ENCODE assay signal across 22 mouse cellular contexts in the genomic region with DNA sequence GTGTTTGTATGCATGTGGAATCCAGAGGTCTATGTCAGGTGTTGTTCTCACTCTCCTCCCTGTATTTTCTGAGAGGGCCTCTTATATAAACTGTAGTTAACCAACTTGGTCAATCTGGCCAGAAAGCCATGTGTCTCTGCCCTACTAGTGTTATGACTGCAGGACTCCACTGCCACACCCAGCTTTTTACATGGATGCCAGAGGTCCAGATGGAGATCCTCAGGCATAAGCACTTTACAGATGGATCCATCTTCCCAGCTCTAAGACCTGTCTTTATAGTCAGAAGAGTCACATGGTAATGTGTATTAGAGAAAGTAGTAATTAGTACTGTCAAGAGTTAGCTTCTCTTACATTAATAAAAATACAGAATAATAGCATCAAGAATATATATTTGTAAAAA.
"Had no signal": no experiment of that assay in that cellular context is flagged by ENCODE, and none has a peak within 500 bp of the region (broad histone marks: within the 10 kb centered on the region; RNA-seq: fewer than 3 reads in every experiment).

No protein-coding gene starts in this region.

- ATAC-seq: hindbrain, embryonic 16.5 days; hindbrain, postnatal 0 days; inflammation-experienced regulatory T-cells, adult 6 months; intestine, embryonic 15.5 days; intestine, embryonic 16.5 days; intestine, postnatal 0 days had no signal

- DNase-seq: heart, postnatal 10 days; heart, postnatal 14 days; heart, postnatal 36 days; heart, postnatal 4 days; kidney, adult 11 months; kidney, adult 18-20 months; kidney, adult 2 months; kidney, adult 8-10 months; kidney, adult 9 months; kidney, postnatal 10 days; kidney, postnatal 14 days; kidney, postnatal 25 days; kidney, postnatal 36 days; kidney, postnatal 4 days; layer of hippocampus, adult 9-11 months; layer of hippocampus, postnatal 36 days had no signal
